Mouse (Mus musculus) kidney, adult 2 months (tissue): ENCODE measurements around the gene Tmem37.

ENCODE experiments used
- CTCF ChIP-seq: fragments of 200-500 bp; conservative IDR thresholded peaks from 2 replicates; pipeline ENCODE4 v1.5.1; 2011; ENCODE audit warnings: low read depth, mild to moderate bottlenecking, control low read depth, low read length, moderate library complexity, mixed read lengths; ENCODE audit not compliant: insufficient read depth, insufficient read length
- POLR2A ChIP-seq: fragments of 200-500 bp; IDR thresholded peaks from one replicate; pipeline ENCODE4 v1.6.1; 2011; ENCODE audit warnings: low read depth, low read length, control low read depth

GRCm38 (mm10) chr1:120119389-120119788 is 45.5 kb upstream of the Tmem37 start:
- TF ChIP-seq POLR2A (no peak), CTCF (no peak)
